Mouse (Mus musculus): ENCODE data around the gene Pank2. TPM values are rescaled to one million over a fixed set of nuclear protein-coding genes. Genes with fewer than 3 reads are reported as not detected.

The Pank2 gene
- polyA plus RNA-seq, 1 experiment from 2014 or later: 23.6 TPM

- Histone ChIP-seq H3K9ac (replicated peaks) (peak within 1 kb of the TSS; percentile 47), H3K36me3 (no peaks in the 10 kb centered on the region), H3K4me2 (peak within 1 kb of the TSS; percentile 81), H3K27ac (replicated peaks) (peak within 1 kb of the TSS; percentile 62; the same call in 1 of the 2 replicates), H3K4me3 (replicated peaks) (peak within 1 kb of the TSS; percentile 52), H3K4me1 (peaks cover 18% of the 10 kb centered on the region), H3K27me3 (replicated peaks) (no peaks in the 10 kb centered on the region), H3K9me3 (replicated peaks) (no peaks in the 10 kb centered on the region)
- WGBS: 12% methylated on average over 29 of the region's 29 CpGs
- ATAC-seq (ENCODE audit: low FRiP score): peak; percentile 100
Measured at GRCm38 (mm10) chr2:131233307-131234126, 28.8 kb upstream of the Pank2 start, which contains the start of gene Mavs. Gene Mavs, plus strand, starts transcription at chr2:131234063.

- no peaks in the 10 kb centered on the region for H3K9me3 ChIP-seq (replicated peaks)
- peak overlapping the region; percentile 52 for H3K4me3 ChIP-seq (replicated peaks)
- H3K27ac ChIP-seq (replicated peaks): no peak overlapping the region
- 12% methylated on average over 28 of the region's 28 CpGs for WGBS
- peak overlapping the region; percentile 47 for H3K9ac ChIP-seq (replicated peaks)
- no peaks in the 10 kb centered on the region for H3K27me3 ChIP-seq (replicated peaks)
- H3K36me3 ChIP-seq: no peaks in the 10 kb centered on the region
- H3K4me1 ChIP-seq: peaks cover 18% of the 10 kb centered on the region
- peak; percentile 32; the same call in 1 of the 2 replicates for ATAC-seq (ENCODE audit: low FRiP score)
- peak overlapping the region; percentile 81 for H3K4me2 ChIP-seq
Measured at GRCm38 (mm10) chr2:131234127-131234650, 28.1 kb upstream of the Pank2 start.

GRCm38 (mm10) chr2:131234970-131235635 lies 27.2 kb upstream of the Pank2 start:
- H3K4me2 ChIP-seq: peak overlapping the region; percentile 81; the same call in 1 of the 2 replicates
- no peak overlapping the region for H3K9ac ChIP-seq (replicated peaks)
- WGBS: 82% methylated on average over 7 of the region's 7 CpGs
- no peaks in the 10 kb centered on the region for H3K27me3 ChIP-seq (replicated peaks)
- no peaks in the 10 kb centered on the region for H3K9me3 ChIP-seq (replicated peaks)
- peak overlapping the region; percentile 52; the same call in 1 of the 2 replicates for H3K4me3 ChIP-seq (replicated peaks)
- H3K36me3 ChIP-seq: no peaks in the 10 kb centered on the region
- H3K27ac ChIP-seq (replicated peaks): no peak overlapping the region
- ATAC-seq (ENCODE audit: low FRiP score): no peak
- H3K4me1 ChIP-seq: peaks cover 18% of the 10 kb centered on the region

GRCm38 (mm10) chr2:131242180-131242579 lies 20.1 kb upstream of the Pank2 start:
- H3K27ac ChIP-seq (replicated peaks): no peak overlapping the region
- no peak overlapping the region for H3K4me2 ChIP-seq
- ATAC-seq (ENCODE audit: low FRiP score): no peak
- no peaks in the 10 kb centered on the region for H3K27me3 ChIP-seq (replicated peaks)
- no peaks in the 10 kb centered on the region for H3K9me3 ChIP-seq (replicated peaks)
- H3K4me3 ChIP-seq (replicated peaks): no peak overlapping the region
- peaks cover 16% of the 10 kb centered on the region; the same call in 1 of the 2 replicates for H3K36me3 ChIP-seq
- no peak overlapping the region for H3K9ac ChIP-seq (replicated peaks)
- H3K4me1 ChIP-seq: no peaks in the 10 kb centered on the region

GRCm38 (mm10) chr2:131242929-131243328 lies 19.4 kb upstream of the Pank2 start:
- Histone ChIP-seq H3K27me3 (replicated peaks) (no peaks in the 10 kb centered on the region), H3K4me3 (replicated peaks) (no peak overlapping the region), H3K27ac (replicated peaks) (no peak overlapping the region), H3K9ac (replicated peaks) (no peak overlapping the region), H3K4me2 (no peak overlapping the region), H3K36me3 (peaks cover 16% of the 10 kb centered on the region; the same call in 1 of the 2 replicates), H3K4me1 (no peaks in the 10 kb centered on the region), H3K9me3 (replicated peaks) (no peaks in the 10 kb centered on the region)
- ATAC-seq (ENCODE audit: low FRiP score): no peak
- 92% methylated on average over 7 of the region's 7 CpGs for WGBS

- no peaks in the 10 kb centered on the region for H3K9me3 ChIP-seq (replicated peaks)
- WGBS: 21% methylated on average over 7 of the region's 7 CpGs
- no peaks in the 10 kb centered on the region for H3K36me3 ChIP-seq
- peak overlapping the region; percentile 41 for H3K27ac ChIP-seq (replicated peaks)
- H3K4me2 ChIP-seq: peak overlapping the region; percentile 17; the same call in 1 of the 2 replicates
- H3K27me3 ChIP-seq (replicated peaks): no peaks in the 10 kb centered on the region
- H3K9ac ChIP-seq (replicated peaks): no peak overlapping the region
- ATAC-seq (ENCODE audit: low FRiP score): peak; percentile 76; the same call in 1 of the 2 replicates
- H3K4me1 ChIP-seq: peaks cover 11% of the 10 kb centered on the region
- no peak overlapping the region for H3K4me3 ChIP-seq (replicated peaks)
Measured at GRCm38 (mm10) chr2:131253681-131254328, 8.5 kb upstream of the Pank2 start.

GRCm38 (mm10) chr2:131254329-131254713 lies 8.0 kb upstream of the Pank2 start:
- Histone ChIP-seq H3K9me3 (replicated peaks) (no peaks in the 10 kb centered on the region), H3K4me3 (replicated peaks) (no peak overlapping the region), H3K27me3 (replicated peaks) (no peaks in the 10 kb centered on the region), H3K27ac (replicated peaks) (peak overlapping the region; percentile 41; the same call in 1 of the 2 replicates), H3K9ac (replicated peaks) (no peak overlapping the region), H3K4me2 (peak overlapping the region; percentile 17; the same call in 1 of the 2 replicates), H3K4me1 (peaks cover 11% of the 10 kb centered on the region), H3K36me3 (no peaks in the 10 kb centered on the region)
- WGBS: 52% methylated on average over 2 of the region's 2 CpGs
- 0 out of 2 replicates have a peak, but pooled peaks have one; percentile 3 for ATAC-seq (ENCODE audit: low FRiP score)

GRCm38 (mm10) chr2:131255738-131256137 lies 6.6 kb upstream of the Pank2 start:
- ATAC-seq (ENCODE audit: low FRiP score): no peak
- 75% methylated on average over 3 of the region's 3 CpGs for WGBS
- Histone ChIP-seq H3K4me1 (peaks cover 11% of the 10 kb centered on the region), H3K4me2 (no peak overlapping the region), H3K36me3 (no peaks in the 10 kb centered on the region), H3K27ac (replicated peaks) (no peak overlapping the region), H3K27me3 (replicated peaks) (no peaks in the 10 kb centered on the region), H3K4me3 (replicated peaks) (no peak overlapping the region), H3K9ac (replicated peaks) (no peak overlapping the region), H3K9me3 (replicated peaks) (no peaks in the 10 kb centered on the region)

GRCm38 (mm10) chr2:131258693-131259092 lies 3.6 kb upstream of the Pank2 start:
- ATAC-seq (ENCODE audit: low FRiP score): no peak
- no peak overlapping the region for H3K9ac ChIP-seq (replicated peaks)
- H3K27me3 ChIP-seq (replicated peaks): no peaks in the 10 kb centered on the region
- no peak overlapping the region for H3K27ac ChIP-seq (replicated peaks)
- no peak overlapping the region for H3K4me2 ChIP-seq
- no peaks in the 10 kb centered on the region for H3K9me3 ChIP-seq (replicated peaks)
- H3K36me3 ChIP-seq: no peaks in the 10 kb centered on the region
- H3K4me3 ChIP-seq (replicated peaks): no peak overlapping the region
- WGBS: 81% methylated on average over 8 of the region's 8 CpGs
- peaks cover 23% of the 10 kb centered on the region for H3K4me1 ChIP-seq

- H3K4me2 ChIP-seq: no peak overlapping the region
- H3K27me3 ChIP-seq (replicated peaks): no peaks in the 10 kb centered on the region
- 63% methylated on average over 9 of the region's 9 CpGs for WGBS
- peaks cover 33% of the 10 kb centered on the region for H3K4me1 ChIP-seq
- peak overlapping the region; percentile 96; the same call in 1 of the 2 replicates for H3K27ac ChIP-seq (replicated peaks)
- H3K9me3 ChIP-seq (replicated peaks): no peaks in the 10 kb centered on the region
- ATAC-seq (ENCODE audit: low FRiP score): no peak
- H3K9ac ChIP-seq (replicated peaks): no peak overlapping the region
- H3K36me3 ChIP-seq: no peaks in the 10 kb centered on the region
- H3K4me3 ChIP-seq (replicated peaks): no peak overlapping the region
Measured at GRCm38 (mm10) chr2:131260544-131261307, 1.6 kb upstream of the Pank2 start.

Measured in neural tube, embryonic 15.5 days (tissue).